In genomic region chr1:78161745-78162144, GRCm38 (mm10) we compare ENCODE assay signal across 22 mouse cellular contexts. TPM values are rescaled to one million over a fixed set of nuclear protein-coding genes. Genes with fewer than 3 reads are reported as not detected.
"Had no signal": no experiment of that assay in that cellular context is flagged by ENCODE, and none has a peak within 500 bp of the region (broad histone marks: within the 10 kb centered on the region; RNA-seq: fewer than 3 reads in every experiment).

No protein-coding gene starts in this region.

- ATAC-seq: midbrain, embryonic 16.5 days had no signal

- H3K27ac ChIP-seq: midbrain, embryonic 10.5 days; midbrain, embryonic 12.5 days; neural tube, embryonic 13.5 days; neural tube, embryonic 15.5 days had no signal

- H3K36me3 ChIP-seq: midbrain, embryonic 12.5 days; neural tube, embryonic 13.5 days; neural tube, embryonic 15.5 days had no signal

- H3K4me2 ChIP-seq: lung, embryonic 14.5 days; midbrain, embryonic 12.5 days; neural tube, embryonic 13.5 days; neural tube, embryonic 15.5 days had no signal

- H3K4me3 ChIP-seq: midbrain, embryonic 10.5 days; midbrain, embryonic 12.5 days; myocyte; neural tube, embryonic 13.5 days; neural tube, embryonic 15.5 days had no signal

- H3K9me3 ChIP-seq: midbrain, embryonic 10.5 days; midbrain, embryonic 12.5 days; neural tube, embryonic 13.5 days; neural tube, embryonic 15.5 days had no signal

- DNase-seq: lung, adult 18-20 months; lung, embryonic 14.5 days; lung, postnatal 10 days; lung, postnatal 4 days; midbrain, embryonic 14.5 days; retina, postnatal 1 day; right cerebral cortex, adult 18-20 months; right cerebral cortex, postnatal 25 days; right cerebral cortex, postnatal 4 days; spleen, adult 18-20 months; thymus, adult 18-20 months; thymus, postnatal 14 days; thymus, postnatal 36 days had no signal

- H3K9ac ChIP-seq: lung, embryonic 14.5 days; midbrain, embryonic 12.5 days; neural tube, embryonic 13.5 days; neural tube, embryonic 15.5 days had no signal

RNA-seq across cellular contexts. Expression of gene Pax3, which starts 35.2 kb away (rescaled TPM):
- polyA plus RNA-seq: lung, embryonic 14.5 days; lung, embryonic 16.5 days; small intestine, adult 2 months; stomach, embryonic 14.5 days had no signal
